Mouse (Mus musculus): ENCODE data around the gene Coq2.

The Coq2 gene

GRCm38 (mm10) chr5:100621876-100622508, 52.9 kb downstream of the Coq2 start:
- no peak for DNase-seq (ENCODE audit: low read depth, low spot score)

DNA sequence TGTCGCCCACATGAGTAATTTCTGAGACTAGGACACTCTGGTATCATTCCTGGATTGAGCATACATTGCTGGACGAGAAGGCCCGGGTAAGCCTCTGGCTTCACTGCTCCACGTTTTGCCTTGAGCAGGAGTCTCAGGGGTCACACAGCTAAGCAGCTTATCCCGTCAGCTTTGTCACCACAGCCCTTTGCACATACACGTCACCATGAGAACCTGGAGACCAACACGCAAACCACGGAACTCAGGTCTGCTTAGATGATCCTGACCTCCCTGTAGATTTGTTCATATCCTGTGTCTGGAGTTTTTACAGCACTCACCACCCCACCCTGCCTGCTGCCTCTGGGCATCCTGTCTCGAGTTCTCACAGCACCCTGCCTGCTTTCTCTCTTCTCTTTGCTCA, 54.0 kb downstream of the Coq2 start:
- peak; percentile 37 for DNase-seq (ENCODE audit: low read depth, low spot score)

- no peak for DNase-seq (ENCODE audit: low read depth, low spot score)
Measured at GRCm38 (mm10) chr5:100619586-100620275, 55.2 kb downstream of the Coq2 start.

GRCm38 (mm10) chr5:100613896-100614768, 60.8 kb downstream of the Coq2 start:
- no peak for DNase-seq (ENCODE audit: low read depth, low spot score)

DNA sequence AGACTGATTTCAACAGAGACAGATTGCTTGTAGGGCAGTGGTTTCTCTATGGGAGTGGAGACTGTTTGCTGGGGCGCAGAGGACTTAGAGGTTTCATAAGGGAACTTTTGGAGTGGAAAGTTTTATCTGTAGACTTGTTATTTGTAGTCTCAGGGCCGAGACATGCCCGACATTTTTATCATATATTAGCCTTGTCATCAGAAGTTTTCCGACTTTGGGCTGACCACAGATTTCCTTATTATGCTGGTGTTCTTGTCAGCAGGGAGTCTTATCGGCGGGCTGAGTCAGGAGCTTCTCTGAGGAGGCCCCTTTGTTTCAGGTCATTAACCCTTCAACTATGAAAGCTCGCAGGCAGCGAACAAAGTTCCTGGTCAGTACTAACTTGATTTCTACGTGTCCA, 67.1 kb downstream of the Coq2 start:
- no peak for DNase-seq (ENCODE audit: low read depth, low spot score)

GRCm38 (mm10) chr5:100607090-100607762, 67.7 kb downstream of the Coq2 start:
- no peak for DNase-seq (ENCODE audit: low read depth, low spot score)

GRCm38 (mm10) chr5:100605828-100606229, 69.1 kb downstream of the Coq2 start:
- DNase-seq (ENCODE audit: low read depth, low spot score) = no peak
